Mouse (Mus musculus) G1E (cell line): ENCODE results near the gene Psmb9.

Experiments
- CTCF ChIP-seq: IDR thresholded peaks from 2 replicates; pipeline ENCODE4 v1.5.1; 2012; ENCODE audit warnings: low read depth, low read length, inconsistent platforms, mixed read lengths
- GATA1 ChIP-seq: IDR thresholded peaks from 2 replicates; pipeline ENCODE4 v1.6.1; 2012; ENCODE audit warnings: borderline replicate concordance, low read length, inconsistent platforms, mixed read lengths
- TAL1 ChIP-seq: conservative IDR thresholded peaks from 2 replicates; pipeline ENCODE4 v1.6.1; 2012; ENCODE audit warnings: low read depth, low read length, inconsistent platforms, mixed read lengths

DNA sequence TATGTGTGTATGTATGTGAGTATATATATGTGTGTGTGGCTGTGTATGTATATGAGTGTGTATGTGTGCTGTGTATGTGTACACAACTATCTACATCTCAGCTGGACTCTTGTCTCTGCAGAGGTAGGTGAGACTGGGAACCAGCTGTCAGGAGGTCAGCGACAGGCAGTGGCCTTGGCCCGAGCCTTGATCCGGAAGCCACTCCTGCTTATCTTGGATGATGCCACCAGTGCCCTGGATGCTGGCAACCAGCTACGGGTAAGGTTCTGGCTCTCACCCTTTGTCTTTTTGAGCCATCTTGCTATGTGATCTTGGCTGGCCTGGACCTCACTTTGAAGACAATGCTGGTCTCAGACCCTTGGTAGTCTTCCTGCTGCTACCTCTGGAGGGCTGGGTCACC is 7.2 kb upstream of the Psmb9 start:
- no peak for TF ChIP-seq CTCF
- no peak for TF ChIP-seq GATA1
- TF ChIP-seq TAL1, result no peak
